Mouse (Mus musculus) cerebellum, postnatal 25 days (tissue): ENCODE results near the gene Car11.
"Not testable (repeated sequence)": the region's sequence is repeated elsewhere in the genome, so short reads cannot be mapped to it uniquely, and the experiment has no call there.

Experiments used
- DNase-seq, 2 experiments: peaks; one replicate each; pipeline ENCODE4 v3.0.0; 2021; ENCODE audit warnings: mixed read lengths in 2 of 2

The Car11 gene

DNA sequence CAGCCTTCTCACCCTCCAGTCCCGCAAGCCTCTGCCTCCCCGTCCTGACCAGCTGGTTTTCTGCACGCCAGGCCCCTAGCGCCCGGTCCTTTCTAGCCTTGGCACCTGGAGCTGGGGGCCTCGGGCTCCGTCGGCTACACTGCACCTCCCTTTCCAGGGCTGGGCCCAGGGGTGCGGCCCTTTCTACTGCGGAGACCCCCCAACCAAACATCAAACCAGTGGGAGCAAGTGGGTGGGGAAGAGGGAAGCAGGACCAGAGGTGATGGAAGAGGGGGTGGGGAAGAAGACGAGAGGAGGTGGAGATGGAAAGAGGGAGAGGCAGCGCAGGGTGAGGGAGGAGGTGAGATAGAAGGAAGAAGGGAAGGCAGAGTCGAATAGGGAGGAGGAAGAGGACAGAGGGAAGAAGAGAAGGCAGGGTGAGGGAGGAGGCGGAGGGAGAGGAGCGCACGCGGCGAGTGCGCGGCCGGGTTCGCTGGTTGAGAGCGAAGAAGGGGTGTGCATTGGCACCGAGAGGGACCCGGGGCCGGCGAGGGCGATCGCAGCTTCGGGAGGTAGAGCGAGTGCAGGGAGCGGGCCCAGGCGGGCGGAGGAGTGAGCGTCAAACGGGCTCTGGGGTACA, at the start of gene Car11:
Gene Car11, plus strand, starts transcription at position 321 of the 619 bp plus-strand sequence.
- DNase-seq: peak; percentile 71 to 77

DNA sequence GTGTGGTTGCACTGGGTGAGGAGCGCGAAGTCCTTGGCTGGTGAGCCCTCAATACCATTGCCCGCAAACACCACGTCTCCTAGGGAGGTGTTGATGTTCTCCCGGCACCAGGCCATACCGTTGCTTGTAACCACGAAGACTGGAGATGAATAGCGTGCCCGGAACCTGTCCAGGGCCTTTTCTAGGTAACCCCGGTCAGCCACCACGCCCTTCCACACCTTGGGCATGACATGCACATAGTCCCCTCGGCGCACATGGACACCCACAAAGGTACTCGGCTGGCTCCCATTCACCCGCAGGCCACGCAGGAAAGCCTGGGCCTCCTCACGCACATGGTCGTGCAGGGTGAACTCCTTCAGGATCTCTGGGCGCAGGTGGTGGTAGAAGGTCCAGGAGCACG, 49.2 kb upstream of the Car11 start:
- DNase-seq: not testable (repeated sequence)

DNA sequence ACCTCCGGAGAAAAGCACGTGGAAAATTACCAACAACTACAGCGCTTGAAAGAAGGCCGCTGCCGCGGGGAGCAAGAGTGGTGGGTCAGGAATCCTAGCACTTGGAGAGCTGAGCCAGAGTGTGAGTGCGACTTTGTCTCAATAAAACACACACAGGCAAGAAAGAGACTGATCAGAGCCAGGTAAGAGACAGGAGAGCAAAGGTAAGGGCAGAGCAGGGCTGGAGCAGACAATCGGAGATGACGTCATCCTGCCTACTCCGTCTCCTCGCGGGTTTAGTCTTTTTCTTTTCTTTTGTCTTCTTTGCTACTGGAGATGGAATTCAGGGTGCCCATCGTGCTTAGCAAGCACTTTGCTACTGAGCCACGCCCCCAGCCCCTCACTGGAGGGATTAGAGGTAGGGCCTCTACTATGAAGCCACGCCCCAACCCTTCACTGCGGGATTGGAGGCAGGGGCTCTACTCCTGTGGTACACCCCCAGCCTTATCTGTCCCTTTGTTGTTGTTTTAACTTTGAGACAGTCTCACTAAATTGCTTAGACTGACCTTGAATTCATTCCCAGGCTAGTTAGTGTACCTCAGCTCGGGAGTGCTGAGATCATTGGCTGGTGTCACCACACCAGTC, 45.1 kb upstream of the Car11 start:
- no peak for DNase-seq

DNA sequence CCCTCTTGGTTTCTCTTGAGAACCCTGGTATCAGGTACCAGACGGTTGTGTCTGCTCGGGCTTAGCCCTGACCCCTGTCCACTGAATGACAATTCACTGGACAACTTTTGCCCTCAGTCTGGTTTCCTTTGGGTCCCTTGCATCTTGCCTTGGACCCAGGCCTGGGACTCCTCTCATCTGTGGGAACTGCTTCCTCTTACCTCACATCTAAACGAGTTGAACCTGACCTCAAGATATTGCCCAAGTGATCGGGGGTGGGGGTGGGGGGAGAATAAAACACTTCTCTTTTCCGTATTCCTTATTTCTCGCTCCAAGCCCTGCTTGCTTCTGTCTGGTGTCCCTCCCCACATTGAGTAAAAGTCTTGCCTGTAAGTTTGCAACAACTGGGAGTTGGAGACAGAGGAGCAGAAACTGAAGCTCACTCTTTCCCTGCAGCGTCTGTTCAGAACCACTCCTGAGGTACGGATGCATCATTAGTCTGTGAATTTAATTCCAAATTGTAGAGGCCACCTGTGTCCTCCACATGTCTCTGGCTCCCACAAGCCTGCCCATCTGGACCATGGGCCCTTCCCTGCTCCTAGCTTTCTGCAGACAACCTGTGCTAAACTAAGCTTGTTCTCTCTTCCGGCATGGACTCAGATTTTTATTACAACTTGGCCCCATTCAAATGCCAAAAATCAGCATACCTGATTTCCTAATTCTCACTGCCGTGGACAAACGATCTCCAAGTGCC, 38.7 kb upstream of the Car11 start:
- peak in 1 of 2 experiments; percentile 50 for DNase-seq

DNA sequence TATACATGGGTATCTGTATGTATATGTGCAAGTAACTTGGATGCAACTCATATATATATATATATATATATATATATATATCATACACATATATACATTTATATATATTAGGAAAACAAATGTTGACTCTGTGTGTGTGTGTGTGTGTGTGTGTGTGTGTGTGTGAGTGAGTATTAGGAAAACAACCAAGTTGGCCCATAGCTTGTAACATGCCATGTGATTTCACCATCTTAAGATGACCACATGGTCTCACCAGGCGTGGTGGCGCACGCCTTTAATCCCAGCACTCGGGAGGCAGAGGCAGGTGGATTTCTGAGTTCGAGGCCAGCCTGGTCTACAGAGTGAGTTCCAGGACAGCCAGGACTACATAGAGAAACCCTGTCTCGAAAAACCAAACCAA, 37.9 kb upstream of the Car11 start:
- DNase-seq: not testable (repeated sequence)

DNA sequence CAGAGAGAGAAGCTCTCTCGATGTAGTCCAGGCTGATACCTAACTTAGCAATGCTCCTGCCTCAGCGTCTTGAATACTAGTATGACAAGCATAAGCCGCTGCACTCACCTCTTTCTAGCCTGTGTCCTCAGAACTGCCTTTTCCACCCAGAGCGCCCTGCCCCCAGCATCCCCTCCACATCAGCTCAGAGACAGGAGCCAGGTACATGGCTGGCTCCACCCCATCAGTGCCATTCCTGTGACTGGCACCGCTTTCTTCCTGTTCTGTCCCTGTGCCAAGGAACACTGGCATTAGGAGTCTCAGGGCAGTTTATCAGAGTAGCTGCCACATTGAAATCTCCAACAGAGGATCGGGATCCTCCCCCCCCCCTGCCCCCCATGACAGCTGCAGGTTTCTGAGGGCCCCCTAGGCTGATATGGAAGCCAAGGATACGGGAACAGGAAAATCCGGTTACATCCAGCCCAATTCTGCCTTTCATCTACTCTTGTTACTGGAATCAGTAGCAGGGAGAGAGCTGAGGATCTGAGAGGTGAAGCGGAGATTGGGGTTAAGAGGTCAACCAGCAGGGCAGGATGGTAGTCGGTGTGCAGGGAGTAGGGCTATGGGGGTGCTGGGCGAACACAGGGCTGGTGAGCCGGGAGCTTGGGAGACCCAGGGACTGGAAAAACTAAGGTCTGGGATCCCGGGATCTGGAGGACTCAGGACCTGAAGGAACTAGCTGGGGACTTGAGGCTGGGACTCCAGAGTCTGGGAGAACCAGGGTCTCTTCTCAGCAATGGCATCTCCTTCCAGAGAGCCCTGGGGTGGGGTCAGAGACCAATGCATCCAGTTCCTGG, 34.1 kb upstream of the Car11 start:
- no peak for DNase-seq

DNA sequence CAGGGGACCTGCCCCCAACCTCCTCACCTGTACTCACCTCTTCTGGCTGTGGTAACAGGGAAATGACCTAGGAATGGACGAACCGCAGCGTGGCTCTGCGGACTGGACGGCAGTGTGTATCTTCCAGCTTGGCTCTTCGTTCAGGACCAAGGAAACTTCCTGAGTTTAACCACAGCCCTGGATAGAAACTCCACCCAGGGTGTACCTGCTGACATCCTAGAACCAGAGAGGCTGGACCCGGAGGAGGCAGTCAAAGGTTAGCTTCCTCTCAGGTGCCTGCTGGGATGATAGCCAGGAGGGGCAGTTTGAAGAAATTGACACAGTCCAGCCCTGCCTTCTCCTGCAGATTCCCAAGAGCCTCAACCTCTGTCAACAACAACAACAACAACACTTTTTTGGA, 33.5 kb upstream of the Car11 start, which contains the start of gene Fut2:
Gene Fut2, minus strand, starts transcription at position 234 of the 400 bp plus-strand sequence.
- DNase-seq: no peak

DNA sequence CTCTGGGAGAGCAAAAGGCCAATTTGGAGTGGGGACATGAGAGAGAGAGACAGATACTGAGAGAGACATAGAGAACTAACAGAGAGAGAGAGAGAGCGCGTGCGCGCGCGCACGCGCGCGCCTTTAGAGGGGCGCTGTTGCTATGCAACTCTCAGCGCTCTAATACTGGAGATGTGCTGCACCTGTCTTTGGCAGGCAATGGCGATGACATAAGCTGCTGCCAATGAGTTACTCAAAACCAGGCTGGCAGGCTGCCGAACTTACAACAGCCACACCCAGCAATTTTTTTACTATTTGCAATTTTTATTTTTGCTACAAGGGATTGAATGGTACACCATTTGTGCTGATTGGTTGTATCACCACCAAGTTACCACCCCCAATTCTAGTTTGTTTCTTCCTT, 31.9 kb upstream of the Car11 start:
- no peak for DNase-seq

DNA sequence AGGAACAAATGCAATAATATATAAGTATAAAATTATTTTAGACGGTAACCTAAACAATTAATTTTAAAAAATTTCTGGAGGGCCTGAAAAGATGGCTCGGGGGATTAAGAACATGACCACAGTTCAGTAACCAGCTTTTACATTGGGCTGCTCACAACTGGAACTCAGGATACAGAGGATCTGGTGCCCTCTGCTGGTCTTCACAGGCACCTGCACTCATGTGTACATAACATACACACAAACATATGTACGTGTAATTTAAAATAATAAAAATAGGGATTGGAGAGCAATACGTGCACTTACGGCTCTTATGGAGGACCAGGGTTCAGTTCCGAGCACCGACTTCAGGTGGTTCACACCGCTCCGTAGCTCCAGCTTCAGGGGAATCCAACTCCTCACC, 30.7 kb upstream of the Car11 start:
- no peak for DNase-seq

DNA sequence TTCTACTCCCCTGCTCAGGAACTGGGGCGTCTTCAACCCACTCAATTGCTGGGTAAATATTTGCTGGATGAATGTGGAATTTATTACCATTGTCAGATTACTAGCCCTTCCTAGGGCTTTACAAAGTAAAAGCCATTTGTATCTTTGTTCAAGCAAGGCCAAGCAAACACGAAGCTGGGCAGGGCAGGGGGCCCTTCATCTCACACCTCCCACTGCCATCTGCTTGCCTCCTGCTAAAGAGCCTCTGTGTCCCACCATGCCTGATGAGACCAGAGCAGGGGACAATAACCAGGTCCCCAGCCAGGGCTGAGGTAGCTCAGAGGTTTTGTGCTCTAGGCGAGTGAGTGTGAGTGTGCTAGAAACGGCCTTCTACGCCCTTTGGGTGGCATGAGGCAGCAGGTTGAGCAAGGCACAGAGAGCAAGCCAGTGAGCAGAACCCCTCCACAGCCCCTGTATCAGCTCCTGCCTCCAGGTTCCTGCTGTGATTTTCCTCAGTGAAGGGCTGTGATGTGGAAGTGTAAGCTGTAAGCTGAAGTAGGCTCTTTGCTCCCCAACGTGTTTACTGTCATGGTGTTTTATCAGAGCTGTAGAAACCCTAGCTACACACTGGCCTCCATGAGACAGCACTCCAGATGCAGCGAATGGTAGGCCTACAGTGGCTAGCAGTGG, 21.9 kb upstream of the Car11 start:
- no peak for DNase-seq

DNA sequence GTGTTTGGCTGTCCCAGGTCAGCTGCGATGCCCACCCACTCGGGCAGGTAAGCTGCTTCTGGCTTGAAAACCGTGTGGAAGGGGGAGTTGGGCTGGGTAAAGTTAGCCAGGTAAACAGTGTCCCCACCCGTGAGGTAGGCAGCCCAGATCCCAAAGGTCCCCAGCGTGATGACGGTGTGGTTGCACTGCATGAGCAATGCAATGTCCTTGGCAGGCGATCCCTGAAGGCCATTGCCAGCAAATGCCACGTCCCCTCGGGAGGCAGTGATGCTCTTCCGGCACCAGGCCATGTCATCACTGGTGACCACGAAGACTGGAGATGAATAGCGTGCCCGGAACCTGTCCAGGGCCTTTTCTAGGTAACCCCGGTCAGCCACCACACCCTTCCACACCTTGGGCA, 21.1 kb upstream of the Car11 start:
- no peak for DNase-seq

DNA sequence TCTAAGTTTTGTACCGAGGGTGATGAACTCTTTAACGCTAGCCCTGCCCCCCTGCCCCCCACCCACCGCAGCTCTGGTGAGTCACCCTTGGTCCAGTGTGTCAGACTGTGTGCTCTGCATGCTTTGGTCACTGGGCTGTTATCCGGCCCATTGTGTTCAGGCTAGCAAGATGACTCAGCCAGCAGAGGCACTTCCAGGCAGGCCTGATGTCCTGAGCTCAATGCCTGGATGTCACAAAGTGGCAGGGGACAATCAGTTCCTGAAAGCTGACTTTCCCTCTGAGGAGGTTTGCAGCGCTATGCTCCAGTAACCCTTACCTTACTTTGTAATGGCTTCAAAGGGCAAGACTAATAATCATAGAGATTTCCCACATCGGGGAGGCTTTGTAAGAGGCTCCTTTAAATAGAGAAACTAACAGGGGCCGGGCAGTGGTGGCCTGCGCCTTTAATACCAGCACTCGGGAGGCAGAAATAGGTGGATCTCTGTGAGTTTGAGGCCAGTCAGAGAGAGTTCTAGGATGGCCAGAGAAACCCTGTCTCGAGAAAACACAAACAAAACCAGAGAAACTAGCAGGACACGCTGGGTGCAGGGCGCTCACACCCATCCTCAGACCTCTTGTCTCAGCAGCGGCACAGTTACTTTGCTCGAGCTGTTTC, 19.5 kb upstream of the Car11 start:
- peak in 1 of 2 experiments; percentile 46 for DNase-seq

DNA sequence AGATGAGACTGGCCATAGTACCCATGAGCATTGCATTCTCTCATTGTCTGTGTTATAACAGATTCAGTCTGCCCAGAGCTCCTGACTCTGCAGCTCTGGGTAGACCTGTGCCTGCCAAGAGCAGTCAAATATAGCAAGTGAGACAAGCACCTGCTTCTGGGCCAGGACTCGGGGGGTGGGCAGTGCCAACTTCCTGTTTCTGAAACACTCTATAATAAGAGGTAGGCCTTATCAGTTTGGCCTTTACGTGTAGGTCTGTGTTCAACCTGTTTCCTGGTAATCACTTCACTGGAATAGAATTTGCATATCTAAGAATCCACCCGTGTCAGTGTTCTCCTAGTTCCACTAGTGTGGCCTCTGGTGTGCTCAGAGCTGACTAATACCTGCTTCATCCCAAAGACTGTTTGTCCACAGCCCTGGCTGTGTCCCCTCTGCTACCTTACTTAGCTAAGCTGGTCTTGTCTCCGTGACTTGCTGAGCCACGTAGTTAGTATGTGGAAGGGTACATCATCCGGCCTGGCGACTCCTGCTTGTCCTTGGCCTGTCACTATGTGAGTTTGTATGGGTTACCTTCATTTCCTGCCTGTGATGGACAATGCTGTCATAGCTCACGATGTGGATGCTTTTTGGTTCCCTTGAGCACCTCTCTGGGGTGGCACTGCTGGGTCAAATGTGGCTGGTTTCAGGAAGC, 18.5 kb upstream of the Car11 start:
- peak; percentile 75 to 77 for DNase-seq

DNA sequence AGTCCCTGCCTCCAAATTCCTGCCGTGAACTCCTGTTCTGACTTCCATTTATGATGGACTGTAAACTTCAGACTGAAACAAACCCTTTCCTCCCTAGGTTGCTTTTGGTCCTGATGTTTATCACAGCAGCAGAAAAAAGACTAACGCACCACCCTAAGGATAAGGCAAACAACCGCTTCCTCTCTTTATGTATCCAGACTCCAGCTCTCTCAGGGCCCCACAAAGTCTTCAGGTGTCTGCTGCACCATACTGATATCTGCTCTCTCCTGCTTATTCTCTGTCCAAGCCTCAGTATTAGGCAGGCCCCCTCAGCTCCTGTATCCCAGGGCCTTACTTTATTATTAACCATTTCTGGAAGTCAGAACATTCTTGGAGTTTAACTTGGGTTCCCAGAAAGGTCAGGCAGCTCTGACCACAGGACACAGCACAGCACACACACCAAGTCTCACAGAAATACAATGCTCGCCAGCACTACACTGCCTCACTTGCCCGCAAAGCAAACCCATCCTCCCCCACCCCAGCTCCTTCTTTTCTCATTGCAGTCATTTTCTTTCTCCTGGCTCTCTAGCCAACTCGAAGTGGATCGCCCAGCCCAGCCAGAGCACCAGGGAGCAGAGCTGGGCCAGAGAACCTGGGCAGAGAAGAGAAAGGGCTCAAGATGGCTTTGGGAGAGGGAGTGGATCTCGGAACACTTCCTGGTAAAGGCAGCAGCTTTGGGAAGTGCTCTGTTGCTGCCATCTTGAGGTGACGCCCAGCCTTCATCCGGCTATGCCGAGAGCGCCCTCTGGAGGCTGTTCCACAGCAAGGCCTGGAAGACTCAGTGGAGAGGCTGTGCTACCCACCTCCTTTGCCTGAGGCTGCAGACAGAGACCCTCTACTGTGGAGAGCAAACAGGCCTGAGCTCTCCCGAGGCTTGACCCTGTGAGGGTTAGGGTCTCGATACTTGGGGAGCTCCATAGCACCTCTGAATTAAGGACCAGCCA, 17.2 kb upstream of the Car11 start:
- DNase-seq: peak; percentile 91 to 95

DNA sequence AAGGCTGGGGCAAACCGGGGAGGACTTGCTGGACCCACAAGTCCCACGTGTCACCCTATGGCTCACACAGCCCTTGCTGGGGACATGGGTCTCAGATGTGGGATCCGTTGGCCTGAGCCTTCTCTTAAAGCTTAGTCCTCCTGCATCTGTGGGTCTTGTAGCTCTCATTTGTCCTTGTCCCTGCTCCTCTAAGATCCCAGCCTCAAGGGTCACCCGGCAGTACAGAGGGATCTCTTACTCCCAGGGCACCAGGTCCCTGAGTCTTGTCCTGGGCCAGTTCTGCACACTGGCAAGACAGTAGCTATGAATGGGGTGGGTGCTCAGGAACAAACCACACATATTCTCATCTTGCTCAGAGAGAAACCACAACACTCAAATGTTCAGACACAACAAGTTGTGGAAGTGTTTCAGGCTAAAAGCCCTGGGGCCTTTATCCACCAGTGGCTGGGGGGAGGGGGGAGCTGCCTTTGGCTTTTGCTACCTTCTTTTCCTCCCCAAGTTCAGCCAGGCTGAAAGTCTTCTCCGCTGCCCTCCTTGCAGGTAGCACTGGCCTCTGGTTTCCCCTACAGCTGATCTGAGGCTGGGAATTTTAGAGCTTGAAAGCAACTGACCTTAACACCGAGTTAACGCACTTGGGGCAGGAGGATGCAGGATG, 16.1 kb upstream of the Car11 start, which contains the start of gene Ntn5:
Gene Ntn5, plus strand, starts transcription at position 627 of the 655 bp plus-strand sequence.
- no peak for DNase-seq

DNA sequence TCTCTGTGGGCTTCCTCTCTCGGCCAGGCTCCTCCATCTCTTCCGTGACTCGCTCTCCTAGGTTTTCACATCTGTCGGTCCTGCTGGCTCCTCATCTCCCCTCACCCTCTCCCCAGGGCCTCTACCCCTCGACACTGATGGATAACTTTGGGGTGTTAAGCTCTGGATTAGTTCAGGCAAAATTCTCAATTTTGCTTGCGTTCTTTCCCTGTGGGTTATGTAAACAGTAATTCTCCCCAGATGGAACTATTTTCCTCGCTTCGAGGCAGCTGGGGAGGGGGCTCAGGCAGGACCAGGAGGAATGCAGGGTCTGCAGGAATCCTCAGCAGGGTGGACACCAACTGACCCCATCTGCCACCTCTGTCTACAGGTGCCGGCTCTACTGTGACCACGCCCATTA, 13.8 kb upstream of the Car11 start:
- DNase-seq: no peak

DNA sequence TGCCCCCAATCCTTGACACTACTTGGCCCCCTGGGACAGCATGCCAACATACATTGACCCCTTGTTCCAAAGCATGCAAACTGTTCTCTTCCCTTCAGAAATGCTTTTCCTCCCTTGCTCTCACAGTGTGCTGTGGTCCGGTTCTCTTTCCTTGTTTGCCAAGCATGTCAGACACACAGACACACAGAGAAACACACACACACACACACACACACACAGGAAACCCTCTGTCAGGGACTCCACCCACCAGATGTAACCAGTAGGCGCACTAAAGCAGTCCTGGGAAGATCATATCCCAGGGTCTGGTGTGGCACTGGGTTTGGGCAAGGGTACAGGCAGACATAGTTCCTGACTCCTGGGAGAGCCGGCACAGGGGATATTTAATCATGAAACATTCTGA, 12.8 kb upstream of the Car11 start:
- no peak for DNase-seq

DNA sequence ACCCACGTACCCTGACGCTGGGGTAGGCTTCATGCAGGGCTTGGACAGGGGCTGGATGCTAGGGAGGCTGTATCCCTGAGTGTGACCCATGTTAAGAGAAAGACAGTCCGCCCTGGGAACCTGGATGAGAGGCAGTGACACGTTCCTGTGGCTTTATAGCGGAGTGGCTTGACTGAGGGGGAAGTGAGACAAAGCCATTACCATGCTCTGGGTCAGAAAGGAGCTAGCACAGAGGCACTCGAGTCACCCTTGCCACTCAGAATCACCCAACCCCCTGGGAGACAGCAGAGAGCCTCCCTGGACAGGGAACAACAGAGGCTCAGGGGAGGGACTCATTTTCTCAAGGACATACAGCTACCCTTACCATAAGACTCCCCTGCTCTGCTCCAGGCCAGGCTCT, 10.5 kb upstream of the Car11 start:
- DNase-seq: no peak

DNA sequence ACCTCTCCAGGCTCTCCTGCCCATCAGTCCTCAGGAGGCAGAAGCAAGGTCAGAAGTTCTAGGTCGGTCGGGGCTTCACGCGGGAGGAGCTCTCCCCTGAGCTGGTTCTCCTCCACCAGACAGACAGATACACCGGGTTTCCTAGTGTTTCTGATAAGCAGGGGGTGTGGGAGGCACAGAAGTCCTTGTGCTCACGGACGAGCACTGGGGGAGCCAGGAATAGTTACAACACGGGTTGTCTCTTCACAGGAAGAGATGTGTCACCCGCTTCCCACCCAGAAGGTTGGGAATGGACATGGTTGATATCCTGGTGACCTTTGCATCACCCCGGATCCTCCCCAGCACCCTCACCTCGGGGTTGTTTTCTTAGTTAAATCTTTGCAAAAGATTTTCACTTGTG, 9.8 kb upstream of the Car11 start:
- no peak for DNase-seq

DNA sequence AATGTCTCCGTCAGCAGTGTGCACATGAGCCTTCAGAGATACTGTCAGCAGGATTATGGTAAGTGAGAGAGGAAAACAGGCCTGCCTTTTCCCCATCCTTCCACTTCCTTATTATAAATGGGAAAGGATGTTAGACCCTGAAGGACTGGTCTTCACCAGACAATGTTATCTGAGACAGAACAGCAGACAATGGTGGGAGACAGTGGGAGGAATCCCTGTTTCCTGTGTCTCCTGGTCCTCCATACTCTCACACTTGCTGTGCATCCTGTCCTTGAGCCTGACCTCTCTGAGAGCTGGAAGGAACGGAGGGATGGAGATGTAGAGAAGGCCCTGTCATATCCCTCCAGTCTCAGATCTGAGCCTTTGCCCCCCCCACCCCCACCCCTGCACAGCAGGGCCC, 7.3 kb upstream of the Car11 start:
- no peak for DNase-seq
